Mouse (Mus musculus): ENCODE measurements at regions not wholly inside any gene's neighbourhood (a gene's known extent, or its start where the extent isn't known, plus 50 kb on each side); places are given as distances from the start of the nearest gene placed in this dataset.

- dilution Hi-C loops (cut with MboI; ENCODE audit: extremely low pct_ligation_motif_present, extremely low pct_unique_long_range_greater_than_20kb, low sequenced_read_pairs) (no loop called here), in situ Hi-C loops (cut with MboI; ENCODE audit: low pct_ligation_motif_present, low pct_unique_long_range_greater_than_20kb, low sequenced_read_pairs) (no loop called here)
- Histone ChIP-seq H3K9ac (ENCODE audit: insufficient read depth, low read depth) (no peak overlapping the region), H3K4me1 (ENCODE audit: control insufficient read depth in 1 of 2, insufficient read depth in 2 of 2) (no peaks in the 10 kb centered on the region), H3K4me2 (ENCODE audit: insufficient read depth, low read depth, poor library complexity, severe bottlenecking) (no peak overlapping the region), H3K4me3 (replicated peaks in 1 of 3; ENCODE audit: low read depth in 2 of 3, low read length in 2 of 3, poor library complexity in 1 of 3) (no peak overlapping the region), H3K27me3 (replicated peaks) (no peaks in the 10 kb centered on the region), H3K9me3 (replicated peaks; ENCODE audit: low read length) (no peaks in the 10 kb centered on the region), H3K79me2 (replicated peaks; ENCODE audit: control insufficient read depth, extremely low read depth, insufficient read depth, poor library complexity, severe bottlenecking) (no peaks in the 10 kb centered on the region), H3K36me3 (replicated peaks in 1 of 2; ENCODE audit: control insufficient read depth in 1 of 2, insufficient read depth in 1 of 2, low read length in 1 of 2) (no peaks in the 10 kb centered on the region), H3K27ac (ENCODE audit: insufficient read depth, low read depth) (no peak overlapping the region)
- no peak for DNase-seq (ENCODE audit: extremely low read depth)
- TF ChIP-seq MEF2A (IDR thresholded peaks at IDR 0.05; ENCODE audit: borderline replicate concordance, low read depth, low read length) (no peak), GABPA (IDR thresholded peaks at IDR 0.05; ENCODE audit: insufficient replicate concordance, low read depth, low read length) (no peak), MXI1 (IDR thresholded peaks at IDR 0.05; ENCODE audit: low read depth, low read length) (no peak), JUND (conservative IDR thresholded peaks at IDR 0.05; ENCODE audit: low read depth, low read length) (no peak), SMC3 (IDR thresholded peaks at IDR 0.05; ENCODE audit: low read depth, low read length) (no peak), NELFE (IDR thresholded peaks at IDR 0.05; ENCODE audit: low read depth, low read length) (no peak), USF2 (conservative IDR thresholded peaks at IDR 0.05; ENCODE audit: low read depth, low read length) (no peak), CHD2 (IDR thresholded peaks at IDR 0.05; ENCODE audit: low read length) (no peak), ZKSCAN1 (IDR thresholded peaks at IDR 0.05; ENCODE audit: borderline replicate concordance, low read depth, low read length) (no peak), POLR2A (IDR thresholded peaks at IDR 0.05; ENCODE audit: low read depth, low read length) (no peak), ZMIZ1 (IDR thresholded peaks at IDR 0.05; ENCODE audit: low read depth, low read length) (no peak), ZNF384 (IDR thresholded peaks at IDR 0.05; ENCODE audit: low read depth, low read length) (no peak), JUN (IDR thresholded peaks at IDR 0.05; ENCODE audit: insufficient read depth, low read depth, low read length) (no peak), USF1 (IDR thresholded peaks at IDR 0.05; ENCODE audit: low read depth, low read length) (no peak), TCF12 (IDR thresholded peaks at IDR 0.05; ENCODE audit: low read depth, low read length) (no peak), IRF4 (IDR thresholded peaks at IDR 0.05; ENCODE audit: low read depth, low read length) (no peak), UBTF (IDR thresholded peaks at IDR 0.05; ENCODE audit: low read depth, low read length) (no peak), KAT2A (IDR thresholded peaks at IDR 0.05; ENCODE audit: insufficient replicate concordance, low read length) (no peak), PAX5 (IDR thresholded peaks at IDR 0.05; ENCODE audit: low read length) (no peak)
These were observed 296.4 kb upstream of the Nt5e start for GRCm38 (mm10) chr9:88030509-88031148.

DNA sequence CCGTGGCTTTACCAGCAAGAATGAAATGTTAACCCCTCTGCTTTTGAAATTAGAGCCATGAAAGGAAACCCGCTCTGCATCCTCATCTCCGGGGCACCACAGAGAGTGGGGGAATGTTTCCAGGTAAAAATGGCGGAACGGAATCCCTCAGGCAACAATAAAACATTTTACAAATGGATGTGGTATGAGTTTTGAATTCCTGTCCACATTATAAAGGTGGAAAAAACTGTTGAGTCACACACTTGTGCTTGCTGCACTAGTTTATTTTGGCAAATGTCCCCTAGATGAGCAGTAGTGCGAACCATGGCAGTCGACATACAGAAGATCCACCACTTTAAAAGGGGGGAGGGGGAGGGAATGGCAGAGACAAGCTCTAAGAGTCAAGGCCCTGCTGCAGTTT is 289.4 kb upstream of the Nt5e start:
- Histone ChIP-seq H3K27me3 (replicated peaks) (no peaks in the 10 kb centered on the region), H3K9ac (ENCODE audit: insufficient read depth, low read depth) (no peak overlapping the region), H3K4me3 (replicated peaks in 1 of 3; ENCODE audit: low read depth in 2 of 3, low read length in 2 of 3, poor library complexity in 1 of 3) (no peak overlapping the region), H3K36me3 (replicated peaks in 1 of 2; ENCODE audit: control insufficient read depth in 1 of 2, insufficient read depth in 1 of 2, low read length in 1 of 2) (no peaks in the 10 kb centered on the region), H3K9me3 (replicated peaks; ENCODE audit: low read length) (no peaks in the 10 kb centered on the region), H3K27ac (ENCODE audit: insufficient read depth, low read depth) (no peak overlapping the region), H3K4me1 (ENCODE audit: control insufficient read depth in 1 of 2, insufficient read depth in 2 of 2) (no peaks in the 10 kb centered on the region), H3K4me2 (ENCODE audit: insufficient read depth, low read depth, poor library complexity, severe bottlenecking) (no peak overlapping the region), H3K79me2 (replicated peaks; ENCODE audit: control insufficient read depth, extremely low read depth, insufficient read depth, poor library complexity, severe bottlenecking) (no peaks in the 10 kb centered on the region)
- in situ Hi-C loops (cut with MboI; ENCODE audit: low pct_ligation_motif_present, low pct_unique_long_range_greater_than_20kb, low sequenced_read_pairs): no loop called here
- TF ChIP-seq JUND (conservative IDR thresholded peaks at IDR 0.05; ENCODE audit: low read depth, low read length) (no peak), NRF1 (IDR thresholded peaks at IDR 0.05; ENCODE audit: low read depth, low read length) (no peak), POLR2A (IDR thresholded peaks at IDR 0.05; ENCODE audit: low read depth, low read length) (no peak), USF2 (conservative IDR thresholded peaks at IDR 0.05; ENCODE audit: low read depth, low read length) (no peak), ZMIZ1 (IDR thresholded peaks at IDR 0.05; ENCODE audit: low read depth, low read length) (no peak), GABPA (IDR thresholded peaks at IDR 0.05; ENCODE audit: insufficient replicate concordance, low read depth, low read length) (no peak), KAT2A (IDR thresholded peaks at IDR 0.05; ENCODE audit: insufficient replicate concordance, low read length) (no peak), SMC3 (IDR thresholded peaks at IDR 0.05; ENCODE audit: low read depth, low read length) (no peak), MYC (IDR thresholded peaks at IDR 0.05; ENCODE audit: low read depth, low read length) (no peak), SIN3A (IDR thresholded peaks at IDR 0.05; ENCODE audit: low read length) (no peak)
- no peak for DNase-seq (ENCODE audit: extremely low read depth)
- dilution Hi-C loops (cut with MboI; ENCODE audit: extremely low pct_ligation_motif_present, extremely low pct_unique_long_range_greater_than_20kb, low sequenced_read_pairs): no loop called here
